31 mouse cellular contexts compared by ENCODE assay signal in genomic region chr2:85560226-85560625, GRCm38 (mm10). TPM values are rescaled to one million over a fixed set of nuclear protein-coding genes. Genes with fewer than 3 reads are reported as not detected.
DNase-seq lines count a peak whose midpoint lies in the region; ATAC-seq and TF ChIP-seq lines count a peak whose summit lies in the region.
"Had no signal": no experiment of that assay in that cellular context is flagged by ENCODE, and none has a peak within 500 bp of the region (broad histone marks: within the 10 kb centered on the region; RNA-seq: fewer than 3 reads in every experiment).

No protein-coding gene starts in this region.

- H3K79me2 ChIP-seq in MEL (ENCODE audit: control insufficient read depth, insufficient read depth, low read length, poor library complexity) = no peaks in the 10 kb centered on the region

- no peaks in the 10 kb centered on the region for H3K4me1 ChIP-seq in kidney, postnatal 0 days (replicated peaks; ENCODE audit: insufficient read depth, low read length)
- H3K4me1 ChIP-seq in lung, adult 2 months (ENCODE audit: control insufficient read depth, insufficient read depth, low read length) = no peaks in the 10 kb centered on the region
- H3K4me1 ChIP-seq in MEL (ENCODE audit: control insufficient read depth in 1 of 2, insufficient read depth in 2 of 2, low read length in 2 of 2) = no peaks in the 10 kb centered on the region; a peak in 1 of 4 replicates
- no peaks in the 10 kb centered on the region for H3K4me1 ChIP-seq in embryonic facial prominence, embryonic 10.5 days
- H3K4me1 ChIP-seq in midbrain, embryonic 13.5 days (replicated peaks) = no peaks in the 10 kb centered on the region
- H3K4me1 ChIP-seq: embryonic facial prominence, embryonic 15.5 days; forebrain, embryonic 15.5 days; heart, embryonic 13.5 days had no signal

- peak; percentile 11 for DNase-seq in kidney, postnatal 0 days (ENCODE audit: low spot score)
- no peak for DNase-seq in kidney, adult 9 months
- DNase-seq in lung, postnatal 36 days = peak; percentile 35
- no peak for DNase-seq in lung, adult 2 months
- DNase-seq in MEL (ENCODE audit: low read depth, low spot score) = peak; percentile 42
- no peak for DNase-seq in embryonic facial prominence, embryonic 10.5 days (ENCODE audit: low spot score)
- DNase-seq: adrenal gland, postnatal 36 days; B cell, adult 2 months; cerebellum, adult 2 months; cerebellum, postnatal 10 days; gastrocnemius, adult 2 months; gastrocnemius, postnatal 25 days; heart, adult 11 months; heart, postnatal 36 days had no signal

- H3K4me2 ChIP-seq in kidney, postnatal 0 days (ENCODE audit: low read length) = no peak overlapping the region
- no peak overlapping the region for H3K4me2 ChIP-seq in midbrain, embryonic 13.5 days (replicated peaks)
- H3K4me2 ChIP-seq: embryonic facial prominence, embryonic 15.5 days; forebrain, embryonic 15.5 days; heart, embryonic 13.5 days had no signal

- H3K27ac ChIP-seq in kidney, postnatal 0 days = no peak overlapping the region
- H3K27ac ChIP-seq in MEL (ENCODE audit: control insufficient read depth, low read depth, low read length) = no peak overlapping the region
- H3K27ac ChIP-seq in embryonic facial prominence, embryonic 10.5 days (replicated peaks) = no peak overlapping the region
- H3K27ac ChIP-seq in midbrain, embryonic 13.5 days = no peak overlapping the region
- H3K27ac ChIP-seq: embryonic facial prominence, embryonic 15.5 days; forebrain, embryonic 15.5 days; gastrocnemius, adult 2 months; heart, embryonic 13.5 days; hindbrain, postnatal 0 days had no signal

- WGBS in kidney, postnatal 0 days = 35% methylated on average over 4 of the region's 4 CpGs
- 21% methylated on average over 4 of the region's 4 CpGs for WGBS in lung, adult 2 months
- WGBS in embryonic facial prominence, embryonic 10.5 days = 77% methylated on average over 4 of the region's 4 CpGs
- 78% methylated on average over 4 of the region's 4 CpGs for WGBS in midbrain, embryonic 13.5 days

- no peak for ATAC-seq in kidney, postnatal 0 days (replicated peaks; ENCODE audit: low FRiP score, low read depth)
- ATAC-seq in granulocyte monocyte progenitor cell, adult 5-6 weeks (replicated peaks; ENCODE audit: poor library complexity, severe bottlenecking) = 0 out of 2 replicates have a peak, but pooled peaks have one; percentile 27
- no peak for ATAC-seq in midbrain, embryonic 13.5 days
- ATAC-seq: activated CD4-positive, CD25-positive, alpha-beta regulatory T cell, adult 4 months; CD4-positive, CD25-positive, alpha-beta regulatory T cell, adult 4 months; forebrain, embryonic 15.5 days; hindbrain, postnatal 0 days; Patski had no signal

- H3K36me3 ChIP-seq in kidney, postnatal 0 days (ENCODE audit: insufficient read depth, low read length) = no peaks in the 10 kb centered on the region
- no peaks in the 10 kb centered on the region; a peak in 1 of 4 replicates for H3K36me3 ChIP-seq in MEL (ENCODE audit: control insufficient read depth in 1 of 2, insufficient read depth in 2 of 2, low read length in 2 of 2)
- no peaks in the 10 kb centered on the region for H3K36me3 ChIP-seq in embryonic facial prominence, embryonic 10.5 days (replicated peaks)
- no peaks in the 10 kb centered on the region for H3K36me3 ChIP-seq in midbrain, embryonic 13.5 days
- H3K36me3 ChIP-seq: embryonic facial prominence, embryonic 15.5 days; forebrain, embryonic 15.5 days; G1E; heart, embryonic 13.5 days had no signal

- TF ChIP-seq EP300 in MEL (IDR thresholded peaks at IDR 0.05; ENCODE audit: low read depth in 1 of 2, low read length in 2 of 2) = no peak

- no peaks in the 10 kb centered on the region for H3K27me3 ChIP-seq in kidney, postnatal 0 days (ENCODE audit: insufficient read depth, low read length)
- H3K27me3 ChIP-seq in MEL (ENCODE audit: control insufficient read depth in 1 of 2, insufficient read depth in 2 of 2, low read length in 2 of 2) = no peaks in the 10 kb centered on the region
- no peaks in the 10 kb centered on the region for H3K27me3 ChIP-seq in embryonic facial prominence, embryonic 10.5 days (replicated peaks; ENCODE audit: low read depth, poor library complexity, severe bottlenecking)
- H3K27me3 ChIP-seq in midbrain, embryonic 13.5 days = no peaks in the 10 kb centered on the region
- H3K27me3 ChIP-seq: embryonic facial prominence, embryonic 15.5 days; forebrain, embryonic 15.5 days; heart, embryonic 13.5 days had no signal

- no peak overlapping the region for H3K9ac ChIP-seq in kidney, postnatal 0 days (ENCODE audit: low read depth, low read length)
- H3K9ac ChIP-seq in MEL (ENCODE audit: control insufficient read depth, low read depth, low read length, poor library complexity, severe bottlenecking) = no peak overlapping the region
- H3K9ac ChIP-seq in midbrain, embryonic 13.5 days (replicated peaks) = no peak overlapping the region
- H3K9ac ChIP-seq: embryonic facial prominence, embryonic 15.5 days; forebrain, embryonic 15.5 days; heart, embryonic 13.5 days had no signal

- H3K4me3 ChIP-seq in kidney, postnatal 0 days (replicated peaks; ENCODE audit: low read depth, low read length) = no peak overlapping the region
- H3K4me3 ChIP-seq in lung, adult 2 months (replicated peaks; ENCODE audit: extremely low read depth, low read depth, low read length) = no peak overlapping the region
- H3K4me3 ChIP-seq in MEL (ENCODE audit: control insufficient read depth in 1 of 2, insufficient read depth in 1 of 2, low read depth in 2 of 2, low read length in 2 of 2) = no peak overlapping the region
- H3K4me3 ChIP-seq in embryonic facial prominence, embryonic 10.5 days = no peak overlapping the region
- no peak overlapping the region for H3K4me3 ChIP-seq in midbrain, embryonic 13.5 days (replicated peaks)
- H3K4me3 ChIP-seq: embryonic facial prominence, embryonic 15.5 days; erythroblast, embryonic 14.5 days; forebrain, embryonic 15.5 days; gastrocnemius, adult 2 months; heart, embryonic 13.5 days had no signal

- no peak for TF ChIP-seq CTCF in kidney, postnatal 0 days (IDR thresholded peaks at IDR 0.05; ENCODE audit: low read depth)
- no peak for TF ChIP-seq CTCF in lung, adult 2 months (IDR thresholded peaks at IDR 0.05; ENCODE audit: insufficient read depth, low read length)
- TF ChIP-seq CTCF in MEL (IDR thresholded peaks at IDR 0.05 in 2 of 3, conservative IDR thresholded peaks at IDR 0.05 in 1 of 3; ENCODE audit: control insufficient read depth in 1 of 3, insufficient read depth in 1 of 3, low read depth in 2 of 3, low read length in 3 of 3, poor library complexity in 1 of 3, severe bottlenecking in 1 of 3) = no peak

- no peak for TF ChIP-seq RAD21 in MEL (IDR thresholded peaks at IDR 0.05; ENCODE audit: low read depth, low read length)

- no peak for TF ChIP-seq POLR2A in lung, adult 2 months (IDR thresholded peaks at IDR 0.05; ENCODE audit: borderline replicate concordance, extremely low read depth, low read depth, low read length)
- TF ChIP-seq POLR2A in MEL (IDR thresholded peaks at IDR 0.05; ENCODE audit: control insufficient read depth in 1 of 2, insufficient read depth in 1 of 2, low read depth in 1 of 2, low read length in 2 of 2, poor library complexity in 1 of 2) = no peak

- no peaks in the 10 kb centered on the region for H3K9me3 ChIP-seq in kidney, postnatal 0 days (replicated peaks; ENCODE audit: low read length)
- H3K9me3 ChIP-seq in MEL (replicated peaks; ENCODE audit: insufficient read depth, low read length) = no peaks in the 10 kb centered on the region
- H3K9me3 ChIP-seq in embryonic facial prominence, embryonic 10.5 days = no peaks in the 10 kb centered on the region
- no peaks in the 10 kb centered on the region for H3K9me3 ChIP-seq in midbrain, embryonic 13.5 days
- H3K9me3 ChIP-seq: embryonic facial prominence, embryonic 15.5 days; forebrain, embryonic 15.5 days; G1E; heart, embryonic 13.5 days had no signal

RNA-seq across cellular contexts. Expression of gene Olfr996, which starts 18.8 kb away (rescaled TPM):
- polyA plus RNA-seq in kidney, postnatal 0 days (2015; fragmentation: Nextera tagmentation; extraction: Ambion mirVana) = not detected in 2 replicates
- polyA plus RNA-seq in lung, adult 2 months (2012; rRNA removed) = not detected in 2 replicates
- total RNA-seq in MEL (2012; rRNA removed) = not detected in 2 replicates
- polyA plus RNA-seq in MEL (2012; ENCODE audit: insufficient read depth in 1 of 2, insufficient read length in 2 of 2, low read depth in 1 of 2, low replicate concordance in 2 of 2, missing spikeins in 1 of 2) = not detected
- not detected in 2 replicates for total RNA-seq in granulocyte monocyte progenitor cell, adult 5-6 weeks (2014; fragmentation: Nextera tagmentation)
- total RNA-seq in granulocyte monocyte progenitor cell, adult 5-6 weeks (2017) = not detected in 2 replicates
- not detected in 2 replicates for polyA plus RNA-seq in embryonic facial prominence, embryonic 10.5 days (2016; fragmentation: Nextera tagmentation; extraction: Ambion mirVana)
- not detected in 2 replicates for polyA plus RNA-seq in midbrain, embryonic 13.5 days (2015; fragmentation: Nextera tagmentation; extraction: Ambion mirVana)
- total RNA-seq: adrenal gland, adult 18-20 months; adrenal gland, postnatal 36 days; G1E; gastrocnemius, adult 2 months; gastrocnemius, postnatal 25 days; heart, postnatal 36 days; hindbrain, postnatal 0 days had no signal
- polyA plus RNA-seq: activated CD4-positive, CD25-positive, alpha-beta regulatory T cell, adult 4 months; CD4-positive, CD25-positive, alpha-beta regulatory T cell, adult 4 months; cerebellum, adult 2 months; embryonic facial prominence, embryonic 11.5 days; embryonic facial prominence, embryonic 15.5 days; erythroblast, embryonic 14.5 days; forebrain, embryonic 11.5 days; forebrain, embryonic 15.5 days; frontal cortex, adult 2 months; G1E; heart, embryonic 13.5 days; heart, postnatal 0 days; hindbrain, embryonic 11.5 days; hindbrain, postnatal 0 days; Patski had no signal

RNA-seq across cellular contexts. Expression of gene Olfr998, which starts 28.5 kb away (rescaled TPM):
- polyA plus RNA-seq in kidney, postnatal 0 days (2015; fragmentation: Nextera tagmentation; extraction: Ambion mirVana) = not detected in 2 replicates
- polyA plus RNA-seq in lung, adult 2 months (2012; rRNA removed) = not detected in 2 replicates
- total RNA-seq in MEL (2012; rRNA removed) = not detected in 2 replicates
- not detected for polyA plus RNA-seq in MEL (2012; ENCODE audit: insufficient read depth in 1 of 2, insufficient read length in 2 of 2, low read depth in 1 of 2, low replicate concordance in 2 of 2, missing spikeins in 1 of 2)
- not detected in 2 replicates for total RNA-seq in granulocyte monocyte progenitor cell, adult 5-6 weeks (2014; fragmentation: Nextera tagmentation)
- total RNA-seq in granulocyte monocyte progenitor cell, adult 5-6 weeks (2017) = not detected in 2 replicates
- polyA plus RNA-seq in embryonic facial prominence, embryonic 10.5 days (2016; fragmentation: Nextera tagmentation; extraction: Ambion mirVana) = not detected in 2 replicates
- not detected in 2 replicates for polyA plus RNA-seq in midbrain, embryonic 13.5 days (2015; fragmentation: Nextera tagmentation; extraction: Ambion mirVana)
- total RNA-seq: adrenal gland, adult 18-20 months; adrenal gland, postnatal 36 days; G1E; gastrocnemius, adult 2 months; gastrocnemius, postnatal 25 days; heart, postnatal 36 days; hindbrain, postnatal 0 days had no signal
- polyA plus RNA-seq: activated CD4-positive, CD25-positive, alpha-beta regulatory T cell, adult 4 months; CD4-positive, CD25-positive, alpha-beta regulatory T cell, adult 4 months; cerebellum, adult 2 months; embryonic facial prominence, embryonic 11.5 days; embryonic facial prominence, embryonic 15.5 days; erythroblast, embryonic 14.5 days; forebrain, embryonic 11.5 days; forebrain, embryonic 15.5 days; frontal cortex, adult 2 months; G1E; heart, embryonic 13.5 days; heart, postnatal 0 days; hindbrain, embryonic 11.5 days; hindbrain, postnatal 0 days; Patski had no signal

RNA-seq across cellular contexts. Expression of gene 4833423E24Rik, which starts 41.4 kb away (rescaled TPM):
- not detected in 2 replicates for polyA plus RNA-seq in kidney, postnatal 0 days (2015; fragmentation: Nextera tagmentation; extraction: Ambion mirVana)
- 0.06 and 5.1 TPM in 2 replicates for polyA plus RNA-seq in lung, adult 2 months (2012; rRNA removed)
- total RNA-seq in MEL (2012; rRNA removed) = not detected in 2 replicates
- not detected for polyA plus RNA-seq in MEL (2012; ENCODE audit: insufficient read depth in 1 of 2, insufficient read length in 2 of 2, low read depth in 1 of 2, low replicate concordance in 2 of 2, missing spikeins in 1 of 2)
- total RNA-seq in granulocyte monocyte progenitor cell, adult 5-6 weeks (2014; fragmentation: Nextera tagmentation) = not detected in 2 replicates
- not detected in 2 replicates for total RNA-seq in granulocyte monocyte progenitor cell, adult 5-6 weeks (2017)
- 0.09 TPM in 1 of 2 replicates, not detected in the other for polyA plus RNA-seq in embryonic facial prominence, embryonic 10.5 days (2016; fragmentation: Nextera tagmentation; extraction: Ambion mirVana)
- 0.19 TPM in 1 of 2 replicates, not detected in the other for polyA plus RNA-seq in midbrain, embryonic 13.5 days (2015; fragmentation: Nextera tagmentation; extraction: Ambion mirVana)
- total RNA-seq: gastrocnemius, adult 2 months; gastrocnemius, postnatal 25 days; heart, postnatal 36 days; hindbrain, postnatal 0 days had no signal
- polyA plus RNA-seq: activated CD4-positive, CD25-positive, alpha-beta regulatory T cell, adult 4 months; CD4-positive, CD25-positive, alpha-beta regulatory T cell, adult 4 months; embryonic facial prominence, embryonic 11.5 days; erythroblast, embryonic 14.5 days; forebrain, embryonic 15.5 days; frontal cortex, adult 2 months; G1E; heart, embryonic 13.5 days; heart, postnatal 0 days; hindbrain, embryonic 11.5 days; Patski had no signal

RNA-seq across cellular contexts. Expression of gene Olfr1000, which starts 51.5 kb away (rescaled TPM):
- not detected in 2 replicates for polyA plus RNA-seq in kidney, postnatal 0 days (2015; fragmentation: Nextera tagmentation; extraction: Ambion mirVana)
- not detected in 2 replicates for polyA plus RNA-seq in lung, adult 2 months (2012; rRNA removed)
- total RNA-seq in MEL (2012; rRNA removed) = not detected in 2 replicates
- not detected for polyA plus RNA-seq in MEL (2012; ENCODE audit: insufficient read depth in 1 of 2, insufficient read length in 2 of 2, low read depth in 1 of 2, low replicate concordance in 2 of 2, missing spikeins in 1 of 2)
- not detected in 2 replicates for total RNA-seq in granulocyte monocyte progenitor cell, adult 5-6 weeks (2014; fragmentation: Nextera tagmentation)
- not detected in 2 replicates for total RNA-seq in granulocyte monocyte progenitor cell, adult 5-6 weeks (2017)
- not detected in 2 replicates for polyA plus RNA-seq in embryonic facial prominence, embryonic 10.5 days (2016; fragmentation: Nextera tagmentation; extraction: Ambion mirVana)
- not detected in 2 replicates for polyA plus RNA-seq in midbrain, embryonic 13.5 days (2015; fragmentation: Nextera tagmentation; extraction: Ambion mirVana)
- total RNA-seq: adrenal gland, adult 18-20 months; adrenal gland, postnatal 36 days; gastrocnemius, adult 2 months; gastrocnemius, postnatal 25 days; heart, postnatal 36 days; hindbrain, postnatal 0 days had no signal
- polyA plus RNA-seq: activated CD4-positive, CD25-positive, alpha-beta regulatory T cell, adult 4 months; CD4-positive, CD25-positive, alpha-beta regulatory T cell, adult 4 months; cerebellum, adult 2 months; embryonic facial prominence, embryonic 11.5 days; embryonic facial prominence, embryonic 15.5 days; erythroblast, embryonic 14.5 days; forebrain, embryonic 11.5 days; forebrain, embryonic 15.5 days; frontal cortex, adult 2 months; G1E; heart, embryonic 13.5 days; heart, postnatal 0 days; hindbrain, embryonic 11.5 days; hindbrain, postnatal 0 days; Patski had no signal

Comparison
In these comparisons a context has a peak if more than half of its experiments do, and no peak if none do; other contexts are left out.
1. DNase-seq: peak in kidney, postnatal 0 days (single experiment), lung, postnatal 36 days (single experiment) and MEL (single experiment); none in kidney, adult 9 months (single experiment), lung, adult 2 months (single experiment) and embryonic facial prominence, embryonic 10.5 days (single experiment).